Mouse (Mus musculus): ENCODE measurements around the gene Scpep1.

DNA sequence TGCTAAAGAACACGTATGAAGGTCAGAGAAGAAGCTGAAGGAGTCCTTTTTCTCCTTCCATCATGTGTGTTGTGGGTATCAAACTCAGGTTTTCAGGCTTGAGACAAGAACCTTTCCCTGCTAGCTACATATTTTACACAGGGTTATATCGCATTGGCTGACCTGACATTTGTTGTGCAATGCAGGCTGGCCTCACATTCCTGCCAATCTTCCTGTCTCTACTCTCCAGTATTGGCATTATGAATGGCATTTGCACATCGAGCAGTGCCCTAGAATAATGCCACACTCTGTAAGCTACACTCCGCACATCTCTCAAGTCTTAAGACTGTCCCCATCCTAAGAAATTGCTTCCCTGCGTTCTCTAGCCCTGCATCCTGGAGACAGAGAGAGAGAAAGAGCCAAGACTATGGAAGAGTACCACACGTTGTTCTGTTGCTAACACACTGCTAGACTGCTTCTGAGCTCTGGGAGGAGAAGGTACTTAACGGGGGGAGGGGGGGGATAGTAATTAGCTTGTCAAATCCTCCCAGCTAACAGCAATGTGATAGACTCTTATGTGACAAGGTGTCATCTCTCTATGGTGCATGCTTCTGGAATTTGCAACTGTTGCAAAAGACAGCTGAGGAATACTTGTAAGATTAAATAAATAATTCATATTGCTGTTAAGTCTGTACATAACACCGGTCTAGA, 70.7 kb downstream of the Scpep1 start:
- TF ChIP-seq CTCF (IDR thresholded peaks at IDR 0.05; ENCODE audit: extremely low read depth, insufficient read depth, insufficient read length, insufficient replicate concordance) (no peak), POLR2A (IDR thresholded peaks at IDR 0.05; ENCODE audit: low read depth, low read length) (no peak)
